8 mouse cellular contexts compared by ENCODE assay signal in genomic region chr15:85151433-85151918, GRCm38 (mm10). TPM values are rescaled to one million over a fixed set of nuclear protein-coding genes. Genes with fewer than 3 reads are reported as not detected.
DNase-seq lines count a peak whose midpoint lies in the region; ATAC-seq lines count a peak whose summit lies in the region.
"Had no signal": no experiment of that assay in that cellular context is flagged by ENCODE, and none has a peak within 500 bp of the region (broad histone marks: within the 10 kb centered on the region; RNA-seq: fewer than 3 reads in every experiment).

No protein-coding gene starts in this region.

- intact Hi-C loops in gastrocnemius, postnatal 14 days (cut with DNase I; ENCODE audit: low total_unique reads) = loop anchor here (5.0 to 10.0 kb wide), 3 partner anchors 81 to 433 kb away; partner anchors contain the start of gene Wnt7b
- intact Hi-C loops in left cerebral cortex, postnatal 25 days (cut with DNase I) = loop anchor here (1.0 kb wide), 2 partner anchors 80 to 98 kb away; no protein-coding TSS in a partner anchor

- no peaks in the 10 kb centered on the region for H3K27me3 ChIP-seq in intestine, embryonic 15.5 days (replicated peaks)
- H3K27me3 ChIP-seq in midbrain, embryonic 11.5 days (ENCODE audit: control insufficient read depth, insufficient read depth, low read length) = no peaks in the 10 kb centered on the region
- no peaks in the 10 kb centered on the region for H3K27me3 ChIP-seq in splenic B cell, adult 2 months (ENCODE audit: control insufficient read depth, insufficient read depth, low read length, poor library complexity, severe bottlenecking)

- 22% methylated on average over 13 of the region's 13 CpGs for WGBS in intestine, embryonic 15.5 days
- WGBS in midbrain, embryonic 11.5 days = 36% methylated on average over 13 of the region's 13 CpGs

- H3K4me3 ChIP-seq in intestine, embryonic 15.5 days (replicated peaks) = no peak overlapping the region
- H3K4me3 ChIP-seq in midbrain, embryonic 11.5 days (ENCODE audit: low read depth, low read length) = no peak overlapping the region

- peak; percentile 87; the same call in 1 of the 2 replicates for ATAC-seq in common myeloid progenitor, adult 5-6 weeks (replicated peaks; ENCODE audit: low read depth, poor library complexity, severe bottlenecking)
- peak; percentile 66 for ATAC-seq in intestine, embryonic 15.5 days
- peak; percentile 58; the same call in 1 of the 2 replicates for ATAC-seq in midbrain, embryonic 11.5 days (ENCODE audit: low FRiP score)

- no peaks in the 10 kb centered on the region for H3K9me3 ChIP-seq in intestine, embryonic 15.5 days
- H3K9me3 ChIP-seq in midbrain, embryonic 11.5 days (ENCODE audit: control insufficient read depth, low read length) = no peaks in the 10 kb centered on the region

- H3K4me1 ChIP-seq in intestine, embryonic 15.5 days (replicated peaks) = no peaks in the 10 kb centered on the region; the same call in 1 of the 2 replicates
- no peaks in the 10 kb centered on the region for H3K4me1 ChIP-seq in midbrain, embryonic 11.5 days (ENCODE audit: control insufficient read depth, insufficient read depth, low read length)

- no peak overlapping the region for H3K27ac ChIP-seq in intestine, embryonic 15.5 days
- H3K27ac ChIP-seq in midbrain, embryonic 11.5 days (ENCODE audit: low read depth, low read length) = no peak overlapping the region

- H3K9ac ChIP-seq in intestine, embryonic 15.5 days = no peak overlapping the region
- H3K9ac ChIP-seq in midbrain, embryonic 11.5 days (ENCODE audit: low read length) = no peak overlapping the region

- H3K4me2 ChIP-seq in intestine, embryonic 15.5 days (replicated peaks) = 0 out of 2 replicates have a peak overlapping the region, but pooled peaks have one; percentile 15
- H3K4me2 ChIP-seq in midbrain, embryonic 11.5 days = no peak overlapping the region

- DNase-seq in adrenal gland, adult 2 months = peak; percentile 70
- DNase-seq in gastrocnemius, postnatal 14 days = peak; percentile 71
- peak; percentile 71 to 80 for DNase-seq in left cerebral cortex, postnatal 25 days (ENCODE audit: low spot score in 2 of 2)
- DNase-seq in midbrain, embryonic 11.5 days (ENCODE audit: low spot score, missing footprints) = peak; percentile 97
- peak; percentile 35 for DNase-seq in splenic B cell, adult 2 months (ENCODE audit: low read depth, low spot score)

- no peaks in the 10 kb centered on the region for H3K36me3 ChIP-seq in intestine, embryonic 15.5 days
- no peaks in the 10 kb centered on the region for H3K36me3 ChIP-seq in midbrain, embryonic 11.5 days (ENCODE audit: control insufficient read depth, insufficient read depth, low read length)
- H3K36me3 ChIP-seq in splenic B cell, adult 2 months (ENCODE audit: control insufficient read depth, insufficient read depth, low read length, poor library complexity, severe bottlenecking) = no peaks in the 10 kb centered on the region

RNA-seq across cellular contexts. Expression of gene Ribc2, which starts 19.6 kb away (rescaled TPM):
- not detected for total RNA-seq in adrenal gland, adult 2 months (2021)
- not detected in 2 replicates for polyA plus RNA-seq in adrenal gland, adult 2 months (2012; rRNA removed)
- not detected in 2 replicates for total RNA-seq in common myeloid progenitor, adult 5-6 weeks (2017)
- total RNA-seq in gastrocnemius, postnatal 14 days (2021) = not detected
- 0.08 and 0.19 TPM in 2 replicates for polyA plus RNA-seq in intestine, embryonic 15.5 days (2015; fragmentation: Nextera tagmentation; extraction: Ambion mirVana)
- not detected for total RNA-seq in left cerebral cortex, postnatal 25 days (2021)
- 0.44 and 0.82 TPM in 2 replicates for polyA plus RNA-seq in midbrain, embryonic 11.5 days (2014; fragmentation: Nextera tagmentation; extraction: Ambion mirVana)
- total RNA-seq: neutrophil, adult 5-6 weeks had no signal

RNA-seq across cellular contexts. Expression of gene Smc1b, which starts 19.7 kb away (rescaled TPM):
- not detected for total RNA-seq in adrenal gland, adult 2 months (2021)
- polyA plus RNA-seq in adrenal gland, adult 2 months (2012; rRNA removed) = 0.02 TPM in 1 of 2 replicates, not detected in the other
- total RNA-seq in common myeloid progenitor, adult 5-6 weeks (2017) = 0.82 TPM in 1 of 2 replicates, not detected in the other
- total RNA-seq in gastrocnemius, postnatal 14 days (2021) = not detected
- 0.11 and 0.21 TPM in 2 replicates for polyA plus RNA-seq in intestine, embryonic 15.5 days (2015; fragmentation: Nextera tagmentation; extraction: Ambion mirVana)
- total RNA-seq in left cerebral cortex, postnatal 25 days (2021) = not detected
- polyA plus RNA-seq in midbrain, embryonic 11.5 days (2014; fragmentation: Nextera tagmentation; extraction: Ambion mirVana) = 0.11 and 0.34 TPM in 2 replicates
- total RNA-seq: neutrophil, adult 5-6 weeks had no signal

RNA-seq across cellular contexts. Expression of gene Fbln1, which starts 54.3 kb away (rescaled TPM):
- total RNA-seq in adrenal gland, adult 2 months (2021) = 10 to 100 TPM; 34.0 to 38.5 TPM
- 37.6 and 42.1 TPM in 2 replicates for polyA plus RNA-seq in adrenal gland, adult 2 months (2012; rRNA removed)
- 0.14 TPM in 1 of 2 replicates, not detected in the other for total RNA-seq in common myeloid progenitor, adult 5-6 weeks (2017)
- total RNA-seq in gastrocnemius, postnatal 14 days (2021) = 10 to 100 TPM; 12.2 to 15.3 TPM
- 184 and 194 TPM in 2 replicates for polyA plus RNA-seq in intestine, embryonic 15.5 days (2015; fragmentation: Nextera tagmentation; extraction: Ambion mirVana)
- total RNA-seq in left cerebral cortex, postnatal 25 days (2021) = 10 to 100 TPM; 10.3 to 10.8 TPM
- 153 and 165 TPM in 2 replicates for polyA plus RNA-seq in midbrain, embryonic 11.5 days (2014; fragmentation: Nextera tagmentation; extraction: Ambion mirVana)
- total RNA-seq: neutrophil, adult 5-6 weeks had no signal

Comparison
In these comparisons a context has a peak if more than half of its experiments do, and no peak if none do; other contexts are left out.
1. DNase-seq: peak in every context shown above with its lines; median percentile 97 in midbrain, embryonic 11.5 days; 76 in left cerebral cortex, postnatal 25 days; 71 in gastrocnemius, postnatal 14 days; 70 in adrenal gland, adult 2 months; 35 in splenic B cell, adult 2 months.